Mouse (Mus musculus) v-Abl transformed pro-B cells (cell line): ENCODE measurements at regions not wholly inside any gene's neighbourhood (a gene's known extent, or its start where the extent isn't known, plus 50 kb on each side); places are given as distances from the start of the nearest gene placed in this dataset.

Experiments
- in situ Hi-C, 2 experiments: fragments of 400-800 bp; cut with MboI; formaldehyde crosslinking; loops; one replicate each; pipeline ENCODE4 v1.15.1; 2025; ENCODE audit not compliant: unreplicated experiment in 2 of 2

GRCm38 (mm10) chr6:50981702-50982309 is 327.6 kb upstream of the Npvf start:
- in situ Hi-C loops: no loop called here

GRCm38 (mm10) chr6:50982856-50983255 is 328.6 kb upstream of the Npvf start:
- in situ Hi-C loops: no loop called here

GRCm38 (mm10) chr6:50983511-50984099 is 329.4 kb upstream of the Npvf start:
- in situ Hi-C loops: no loop called here

GRCm38 (mm10) chr6:50984157-50984905 is 330.1 kb upstream of the Npvf start:
- in situ Hi-C loops: no loop called here

- in situ Hi-C loops: no loop called here
Measured at GRCm38 (mm10) chr6:50986270-50986924, 332.2 kb upstream of the Npvf start.

GRCm38 (mm10) chr6:50988561-50988960 is 334.3 kb upstream of the Npvf start:
- in situ Hi-C loops: no loop called here

GRCm38 (mm10) chr6:50991528-50992125 is 337.4 kb upstream of the Npvf start:
- in situ Hi-C loops: loop anchor here in 1 of 2 experiments (5.0 kb wide), 1 partner anchor 34 kb away; no protein-coding TSS in a partner anchor

GRCm38 (mm10) chr6:50993952-50994351 is 339.7 kb upstream of the Npvf start:
- in situ Hi-C loops: loop anchor here in 1 of 2 experiments (5.0 kb wide), 1 partner anchor 37 kb away; no protein-coding TSS in a partner anchor

GRCm38 (mm10) chr6:51002713-51003112 is 348.5 kb upstream of the Npvf start:
- in situ Hi-C loops: loop anchor here (10.0 to 25.0 kb wide), 3 partner anchors 188 to 1810 kb away; partner anchors contain the start of genes Cbx3 (in 1 of the 2) and Hnrnpa2b1 (in 1 of the 2)

GRCm38 (mm10) chr6:51006074-51006591 is 351.9 kb upstream of the Npvf start:
- in situ Hi-C loops: loop anchor here (5.0 to 25.0 kb wide), 8 partner anchors 64 to 1806 kb away; partner anchors contain the start of genes Cbx3 (in 1 of the 2) and Hnrnpa2b1 (in 1 of the 2)

- in situ Hi-C loops: loop anchor here (5.0 to 25.0 kb wide), 8 partner anchors 67 to 1803 kb away; partner anchors contain the start of genes Cbx3 (in 1 of the 2) and Hnrnpa2b1 (in 1 of the 2)
Measured at GRCm38 (mm10) chr6:51009526-51010340, 355.5 kb upstream of the Npvf start.

- in situ Hi-C loops: loop anchor here in 1 of 2 experiments (25.0 kb wide), 2 partner anchors 452 to 1802 kb away; partner anchors contain the start of genes Cbx3 and Hnrnpa2b1
Measured at GRCm38 (mm10) chr6:51010536-51010935, 356.3 kb upstream of the Npvf start.

GRCm38 (mm10) chr6:51012086-51012830 is 358.0 kb upstream of the Npvf start:
- in situ Hi-C loops: loop anchor here in 1 of 2 experiments (25.0 kb wide), 2 partner anchors 450 to 1800 kb away; partner anchors contain the start of genes Cbx3 and Hnrnpa2b1

- in situ Hi-C loops: loop anchor here in 1 of 2 experiments (25.0 kb wide), 2 partner anchors 447 to 1797 kb away; partner anchors contain the start of genes Cbx3 and Hnrnpa2b1
Measured at GRCm38 (mm10) chr6:51015735-51016134, 361.5 kb upstream of the Npvf start.

- in situ Hi-C loops: loop anchor here in 1 of 2 experiments (25.0 kb wide), 2 partner anchors 446 to 1796 kb away; partner anchors contain the start of genes Cbx3 and Hnrnpa2b1
Measured at GRCm38 (mm10) chr6:51016441-51017070, 362.3 kb upstream of the Npvf start.

GRCm38 (mm10) chr6:51017260-51017999 is 363.2 kb upstream of the Npvf start:
- in situ Hi-C loops: loop anchor here in 1 of 2 experiments (25.0 kb wide), 2 partner anchors 445 to 1795 kb away; partner anchors contain the start of genes Cbx3 and Hnrnpa2b1

GRCm38 (mm10) chr6:51021206-51021605 is 367.0 kb upstream of the Npvf start:
- in situ Hi-C loops: loop anchor here in 1 of 2 experiments (25.0 kb wide), 2 partner anchors 441 to 1791 kb away; partner anchors contain the start of genes Cbx3 and Hnrnpa2b1
